In the genomic region with DNA sequence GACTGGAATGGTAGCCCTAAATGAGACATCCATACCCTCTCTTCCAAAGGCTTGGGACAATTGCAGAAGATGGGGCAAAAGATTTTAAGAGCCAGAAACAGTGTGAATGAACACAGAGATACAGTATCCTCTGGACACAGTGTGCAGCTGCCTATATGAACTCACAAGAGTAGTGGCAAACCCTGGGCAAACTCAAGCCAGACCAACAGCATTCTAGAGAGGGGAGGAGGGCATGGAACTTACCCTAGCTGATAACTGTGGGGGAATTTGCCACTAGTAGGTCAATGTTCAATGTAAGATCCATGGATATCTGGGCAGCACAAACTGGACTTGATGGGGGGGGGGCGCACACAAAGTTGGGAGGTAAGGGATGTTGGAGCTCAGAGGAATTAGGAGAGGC, we compare ENCODE assay signal across 17 mouse cellular contexts.
DNase-seq lines count a peak whose midpoint lies in the region; ATAC-seq lines count a peak whose summit lies in the region.
"Had no signal": no experiment of that assay in that cellular context is flagged by ENCODE, and none has a peak within 500 bp of the region (broad histone marks: within the 10 kb centered on the region; RNA-seq: fewer than 3 reads in every experiment).

No protein-coding gene starts in this region.

- no peak overlapping the region for H3K4me3 ChIP-seq in intestine, embryonic 16.5 days (ENCODE audit: low read length)
- no peak overlapping the region for H3K4me3 ChIP-seq in liver, embryonic 13.5 days (replicated peaks)
- H3K4me3 ChIP-seq in stomach, embryonic 14.5 days (ENCODE audit: low read depth, low read length) = no peak overlapping the region
- H3K4me3 ChIP-seq: embryonic facial prominence, embryonic 12.5 days; forebrain, embryonic 15.5 days; heart, adult 2 months; heart, embryonic 15.5 days had no signal

- no peak overlapping the region for H3K9ac ChIP-seq in intestine, embryonic 16.5 days (ENCODE audit: low read depth, low read length)
- H3K9ac ChIP-seq in liver, embryonic 13.5 days = no peak overlapping the region
- no peak overlapping the region for H3K9ac ChIP-seq in stomach, embryonic 14.5 days (replicated peaks; ENCODE audit: low read depth, low read length)
- H3K9ac ChIP-seq: embryonic facial prominence, embryonic 12.5 days; forebrain, embryonic 15.5 days; heart, embryonic 15.5 days; hindbrain, embryonic 14.5 days had no signal

- H3K27ac ChIP-seq in intestine, embryonic 16.5 days (ENCODE audit: low read length) = 0 out of 2 replicates have a peak overlapping the region, but pooled peaks have one; percentile 10
- no peak overlapping the region; the same call in 1 of the 2 replicates for H3K27ac ChIP-seq in liver, embryonic 13.5 days
- no peak overlapping the region for H3K27ac ChIP-seq in stomach, embryonic 14.5 days (ENCODE audit: low read length)
- H3K27ac ChIP-seq: embryonic facial prominence, embryonic 12.5 days; heart, adult 2 months; heart, embryonic 15.5 days; hindbrain, embryonic 14.5 days had no signal

- no peak for DNase-seq in liver, embryonic 13.5 days
- DNase-seq in right cerebral cortex, postnatal 36 days (ENCODE audit: low spot score in 2 of 2) = no peak
- DNase-seq in embryo, embryonic 10.5 days (ENCODE audit: low spot score) = no peak
- DNase-seq in gastrocnemius, postnatal 36 days = no peak
- DNase-seq: adrenal gland, adult 8-10 months; cerebellum, adult 11 months; cerebellum, adult 8-10 months; cerebellum, postnatal 14 days; heart, adult 2 months; heart, postnatal 14 days had no signal

- H3K4me1 ChIP-seq in intestine, embryonic 16.5 days (ENCODE audit: control insufficient read depth, insufficient read depth, low read length) = peaks cover 10% of the 10 kb centered on the region
- 0 out of 2 replicates have a peak, but pooled peaks cover 5% of the 10 kb centered on the region for H3K4me1 ChIP-seq in liver, embryonic 13.5 days (replicated peaks)
- peaks cover 5% of the 10 kb centered on the region; the same call in 1 of the 2 replicates for H3K4me1 ChIP-seq in stomach, embryonic 14.5 days (ENCODE audit: control insufficient read depth, insufficient read depth, low read length)
- H3K4me1 ChIP-seq: embryonic facial prominence, embryonic 12.5 days; heart, embryonic 15.5 days had no signal

- H3K9me3 ChIP-seq in intestine, embryonic 16.5 days (ENCODE audit: control insufficient read depth, low read length) = no peaks in the 10 kb centered on the region
- no peaks in the 10 kb centered on the region for H3K9me3 ChIP-seq in liver, embryonic 13.5 days (replicated peaks)
- H3K9me3 ChIP-seq in stomach, embryonic 14.5 days (ENCODE audit: control insufficient read depth, low read depth, low read length) = no peaks in the 10 kb centered on the region
- H3K9me3 ChIP-seq: embryonic facial prominence, embryonic 12.5 days; forebrain, embryonic 15.5 days; heart, embryonic 15.5 days had no signal

- no peak overlapping the region for H3K4me2 ChIP-seq in intestine, embryonic 16.5 days (ENCODE audit: low read depth, low read length)
- H3K4me2 ChIP-seq in liver, embryonic 13.5 days = no peak overlapping the region
- H3K4me2 ChIP-seq in stomach, embryonic 14.5 days (replicated peaks; ENCODE audit: low read depth, low read length) = no peak overlapping the region
- H3K4me2 ChIP-seq: embryonic facial prominence, embryonic 12.5 days; forebrain, embryonic 15.5 days; heart, embryonic 11.5 days; heart, embryonic 15.5 days; hindbrain, embryonic 14.5 days had no signal

- 100% methylated on average over 1 of the region's 1 CpGs for WGBS in intestine, embryonic 16.5 days
- 82% methylated on average over 1 of the region's 1 CpGs for WGBS in liver, embryonic 13.5 days (ENCODE audit: insufficient replicate concordance)
- WGBS in stomach, embryonic 14.5 days = 100% methylated on average over 1 of the region's 1 CpGs

- no peaks in the 10 kb centered on the region for H3K27me3 ChIP-seq in intestine, embryonic 16.5 days (replicated peaks; ENCODE audit: control insufficient read depth, insufficient read depth, low read length)
- no peaks in the 10 kb centered on the region for H3K27me3 ChIP-seq in liver, embryonic 13.5 days
- H3K27me3 ChIP-seq in stomach, embryonic 14.5 days (ENCODE audit: control insufficient read depth, insufficient read depth, low read length) = no peaks in the 10 kb centered on the region
- H3K27me3 ChIP-seq: embryonic facial prominence, embryonic 12.5 days; forebrain, embryonic 15.5 days; heart, embryonic 15.5 days had no signal

- H3K36me3 ChIP-seq in intestine, embryonic 16.5 days (ENCODE audit: control insufficient read depth, insufficient read depth, low read length) = no peaks in the 10 kb centered on the region
- H3K36me3 ChIP-seq in liver, embryonic 13.5 days = no peaks in the 10 kb centered on the region
- H3K36me3 ChIP-seq in stomach, embryonic 14.5 days (ENCODE audit: control insufficient read depth, insufficient read depth, low read length) = no peaks in the 10 kb centered on the region
- H3K36me3 ChIP-seq: embryonic facial prominence, embryonic 12.5 days; forebrain, embryonic 15.5 days; heart, embryonic 15.5 days had no signal

- ATAC-seq in intestine, embryonic 16.5 days = peak; percentile 59
- peak; percentile 40; the same call in 1 of the 2 replicates for ATAC-seq in liver, embryonic 13.5 days (ENCODE audit: low read depth)
- ATAC-seq in stomach, embryonic 14.5 days (ENCODE audit: insufficient number of reproducible peaks, insufficient read depth, low FRiP score, low read depth) = peak; percentile 33; the same call in 1 of the 2 replicates
- ATAC-seq: forebrain, embryonic 15.5 days had no signal

- intact Hi-C loops in gastrocnemius, postnatal 36 days (cut with DNase I) = no loop called here
